In genomic region chr5:136919546-136920301, GRCm38 (mm10) we compare ENCODE assay signal across 8 mouse cellular contexts. TPM values are rescaled to one million over a fixed set of nuclear protein-coding genes. Genes with fewer than 3 reads are reported as not detected.
A peak's percentile ranks its signal among the peaks of the same experiment; 100 is the strongest.
DNase-seq lines count a peak whose midpoint lies in the region; ATAC-seq and TF ChIP-seq lines count a peak whose summit lies in the region.
"Had no signal": no experiment of that assay in that cellular context is flagged by ENCODE, and none has a peak within 500 bp of the region (broad histone marks: within the 10 kb centered on the region; RNA-seq: fewer than 3 reads in every experiment).

No protein-coding gene starts in this region.

- H3K79me2 ChIP-seq in macrophage (ENCODE audit: inconsistent target) = no peaks in the 10 kb centered on the region

- peak overlapping the region; percentile 85 for H3K4me2 ChIP-seq in lung, postnatal 0 days (replicated peaks; ENCODE audit: low read depth, low read length)

- no peaks in the 10 kb centered on the region for H3K36me3 ChIP-seq in lung, postnatal 0 days (ENCODE audit: insufficient read depth, low read length)
- H3K36me3 ChIP-seq in macrophage (ENCODE audit: inconsistent target) = no peaks in the 10 kb centered on the region

- no peaks in the 10 kb centered on the region for H3K4me1 ChIP-seq in lung, postnatal 0 days (ENCODE audit: insufficient read depth, low read depth, low read length)

- DNase-seq in lung, postnatal 0 days (ENCODE audit: low spot score) = no peak
- DNase-seq in lung, postnatal 4 days = no peak
- peak; percentile 34 for DNase-seq in cerebellum, postnatal 10 days
- peak; percentile 22 for DNase-seq in yolk sac, embryonic 10.5 days (ENCODE audit: low spot score)
- DNase-seq in right cerebral cortex, postnatal 10 days (ENCODE audit: low spot score in 2 of 2) = no peak

- WGBS in lung, postnatal 0 days = 20% methylated on average over 14 of the region's 18 CpGs
- 22% methylated on average over 17 of the region's 18 CpGs for WGBS in macrophage (ENCODE audit: missing documents)

- H3K4me3 ChIP-seq in lung, postnatal 0 days (ENCODE audit: low read depth, low read length) = peak overlapping the region; percentile 65
- H3K4me3 ChIP-seq in macrophage (ENCODE audit: inconsistent target) = peak overlapping the region; percentile 66

- no peaks in the 10 kb centered on the region for H3K9me3 ChIP-seq in lung, postnatal 0 days (ENCODE audit: low read length)

- no peak for TF ChIP-seq EP300 in lung, postnatal 0 days (IDR thresholded peaks at IDR 0.05)

- H3K27me3 ChIP-seq in lung, postnatal 0 days (replicated peaks; ENCODE audit: insufficient read depth, low read length) = no peaks in the 10 kb centered on the region

- 0 out of 2 replicates have a peak, but pooled peaks have one; percentile 1 for ATAC-seq in lung, postnatal 0 days
- ATAC-seq in granulocyte monocyte progenitor cell, adult 5-6 weeks (replicated peaks; ENCODE audit: poor library complexity, severe bottlenecking) = 0 out of 2 replicates have a peak, but pooled peaks have one; percentile 23

- no peak overlapping the region for H3K27ac ChIP-seq in lung, postnatal 0 days (ENCODE audit: low read length)
- no peak overlapping the region for H3K27ac ChIP-seq in macrophage

- no peak for TF ChIP-seq CTCF in lung, postnatal 0 days (IDR thresholded peaks at IDR 0.05)

- H3K9ac ChIP-seq in lung, postnatal 0 days (replicated peaks; ENCODE audit: low read depth) = peak overlapping the region; percentile 41; the same call in 1 of the 2 replicates

RNA-seq across cellular contexts. Expression of gene Ift22, which starts 11.8 kb away (rescaled TPM):
- 41.9 and 53.5 TPM in 2 replicates for polyA plus RNA-seq in lung, postnatal 0 days (2015; fragmentation: Nextera tagmentation; extraction: Ambion mirVana)
- 35.5 and 47.4 TPM in 2 replicates for total RNA-seq in granulocyte monocyte progenitor cell, adult 5-6 weeks (2014; fragmentation: Nextera tagmentation)
- 17.5 and 19.4 TPM in 2 replicates for total RNA-seq in granulocyte monocyte progenitor cell, adult 5-6 weeks (2017)
- 10 to 100 TPM in 22 of 26 experiments, 1 to 10 TPM in 4; 4.6 to 71.3 (median 30.8) TPM for total RNA-seq in macrophage (2018; cell fraction: chromatin; rRNA removed)
- 10 to 100 TPM; 14.9 to 60.6 (median 30.4) TPM for total RNA-seq in macrophage (2018; cell fraction: cytosol; rRNA removed)
- total RNA-seq in macrophage (2018; cell fraction: nucleus; rRNA removed) = 10 to 100 TPM in 23 of 26 experiments, 1 to 10 TPM in 3; 4.8 to 55.6 (median 24.6) TPM
- 17.1 to 26.4 TPM (median 22.7 TPM) in 3 replicates for polyA plus RNA-seq in macrophage (2018)

RNA-seq across cellular contexts. Expression of gene Fis1, which starts 33.4 kb away (rescaled TPM):
- polyA plus RNA-seq in lung, postnatal 0 days (2015; fragmentation: Nextera tagmentation; extraction: Ambion mirVana) = 318 and 358 TPM in 2 replicates
- 201 and 270 TPM in 2 replicates for total RNA-seq in granulocyte monocyte progenitor cell, adult 5-6 weeks (2014; fragmentation: Nextera tagmentation)
- total RNA-seq in granulocyte monocyte progenitor cell, adult 5-6 weeks (2017) = 106 and 127 TPM in 2 replicates
- 10 to 100 TPM; 18.4 to 54.2 (median 37.2) TPM for total RNA-seq in macrophage (2018; cell fraction: chromatin; rRNA removed)
- total RNA-seq in macrophage (2018; cell fraction: cytosol; rRNA removed) = 100 to 1,000 TPM; 161 to 234 (median 205) TPM
- total RNA-seq in macrophage (2018; cell fraction: nucleus; rRNA removed) = 10 to 100 TPM; 35.0 to 87.4 (median 55.9) TPM
- polyA plus RNA-seq in macrophage (2018) = 118 to 217 TPM (median 182 TPM) in 3 replicates

RNA-seq across cellular contexts. Expression of gene Col26a1, which starts 36.7 kb away (rescaled TPM):
- polyA plus RNA-seq in lung, postnatal 0 days (2015; fragmentation: Nextera tagmentation; extraction: Ambion mirVana) = 1.6 and 2.2 TPM in 2 replicates
- not detected in 2 replicates for total RNA-seq in granulocyte monocyte progenitor cell, adult 5-6 weeks (2014; fragmentation: Nextera tagmentation)
- not detected in 2 replicates for total RNA-seq in granulocyte monocyte progenitor cell, adult 5-6 weeks (2017)
- 1 to 10 TPM in 1 of 26 experiments, not detected in 25; 3.5 TPM for total RNA-seq in macrophage (2018; cell fraction: chromatin; rRNA removed)
- total RNA-seq in macrophage (2018; cell fraction: cytosol; rRNA removed) = not detected
- total RNA-seq in macrophage (2018; cell fraction: nucleus; rRNA removed) = under 1 TPM in 1 of 26 experiments, not detected in 25; 0.31 TPM
- not detected in 3 replicates for polyA plus RNA-seq in macrophage (2018)
- total RNA-seq: heart, adult 18-20 months had no signal

RNA-seq across cellular contexts. Expression of gene Cldn15, which starts 46.7 kb away (rescaled TPM):
- 10.5 and 11.9 TPM in 2 replicates for polyA plus RNA-seq in lung, postnatal 0 days (2015; fragmentation: Nextera tagmentation; extraction: Ambion mirVana)
- 63.2 and 84.0 TPM in 2 replicates for total RNA-seq in granulocyte monocyte progenitor cell, adult 5-6 weeks (2014; fragmentation: Nextera tagmentation)
- 57.8 and 64.5 TPM in 2 replicates for total RNA-seq in granulocyte monocyte progenitor cell, adult 5-6 weeks (2017)
- under 1 TPM in 6 of 26 experiments, not detected in 20; 0.36 to 0.71 (median 0.45) TPM for total RNA-seq in macrophage (2018; cell fraction: chromatin; rRNA removed)
- under 1 TPM in 4 of 26 experiments, not detected in 22; 0.10 to 0.43 (median 0.19) TPM for total RNA-seq in macrophage (2018; cell fraction: cytosol; rRNA removed)
- under 1 TPM in 7 of 26 experiments, not detected in 19; 0.23 to 0.92 (median 0.34) TPM for total RNA-seq in macrophage (2018; cell fraction: nucleus; rRNA removed)
- polyA plus RNA-seq in macrophage (2018) = not detected in 3 replicates

Comparison
In these comparisons a context has a peak if more than half of its experiments do, and no peak if none do; other contexts are left out.
1. DNase-seq: peak in cerebellum, postnatal 10 days (2 of 2) and yolk sac, embryonic 10.5 days (single experiment); none in lung, postnatal 0 days (single experiment), lung, postnatal 4 days (0 of 2) and right cerebral cortex, postnatal 10 days (0 of 2).